Mouse (Mus musculus) cerebellum, adult 9-10 months (tissue): Measurements from ENCODE around the gene Olfr1048.
"Not testable (repeated sequence)": the region's sequence is repeated elsewhere in the genome, so short reads cannot be mapped to it uniquely, and the experiment has no call there.

ENCODE experiments used
- DNase-seq: peaks from one replicate; pipeline ENCODE4 v3.0.0; 2022

Gene Olfr1048

GRCm38 (mm10) chr2:86240189-86240588 lies at the start of gene Olfr1048:
TSS of gene Olfr1048 (minus strand) at chr2:86240289.
- DNase-seq, result no peak

- not testable (repeated sequence) for DNase-seq
Measured at GRCm38 (mm10) chr2:86278988-86279387, 38.9 kb upstream of the Olfr1048 start, which contains the start of gene Olfr1051. TSS of gene Olfr1051 (minus strand) at chr2:86279088.

GRCm38 (mm10) chr2:86258228-86258627 lies 18.1 kb upstream of the Olfr1048 start, which contains the start of gene Olfr1049:
TSS of gene Olfr1049 (minus strand) at chr2:86258328.
- not testable (repeated sequence) for DNase-seq

- DNase-seq, result no peak
Measured at GRCm38 (mm10) chr2:86231301-86231700, 8.8 kb downstream of the Olfr1048 start, which contains the start of gene Olfr1047. TSS of gene Olfr1047 (minus strand) at chr2:86231401.

- DNase-seq, result no peak
Measured at GRCm38 (mm10) chr2:86219214-86219613, 20.9 kb downstream of the Olfr1048 start, which contains the start of gene Olfr1046. TSS of gene Olfr1046 (minus strand) at chr2:86219314.

GRCm38 (mm10) chr2:86202909-86203308 lies 37.2 kb downstream of the Olfr1048 start, which contains the start of gene Olfr1045:
TSS of gene Olfr1045 (minus strand) at chr2:86203009.
- DNase-seq, result no peak

GRCm38 (mm10) chr2:86195863-86196262 lies 44.2 kb downstream of the Olfr1048 start:
- DNase-seq, result no peak

- no peak for DNase-seq
Measured at GRCm38 (mm10) chr2:86185583-86185982, 54.5 kb downstream of the Olfr1048 start, which contains the start of gene Olfr52. TSS of gene Olfr52 (minus strand) at chr2:86185683.
